Mouse (Mus musculus) frontal cortex, adult (tissue): ENCODE results near the gene Rnf208.
A peak's percentile ranks its signal among the peaks of the same experiment; 100 is the strongest.
"Not testable (repeated sequence)": the region's sequence is repeated elsewhere in the genome, so short reads cannot be mapped to it uniquely, and the experiment has no call there.

Experiments used
- ATAC-seq: cut with Nextera tagmentation; 2 replicates; pipeline ENCODE4 v1.9.2; 2017; ENCODE audit warnings: mild to moderate bottlenecking, moderate library complexity, mixed read lengths; ENCODE audit not compliant: low TSS enrichment

Rnf208 gene

GRCm38 (mm10) chr2:25246183-25247072 is 4.4 kb downstream of the Rnf208 start, which contains the start of gene AL732309.1:
Gene AL732309.1, minus strand, starts transcription at chr2:25246863.
- no peak for ATAC-seq

GRCm38 (mm10) chr2:25252331-25252730 is 10.3 kb downstream of the Rnf208 start:
- ATAC-seq, result no peak

GRCm38 (mm10) chr2:25255284-25255779 is 13.3 kb downstream of the Rnf208 start, which contains the start of gene Tmem203:
Gene Tmem203, plus strand, starts transcription at chr2:25255439.
- peak; percentile 89 for ATAC-seq

DNA sequence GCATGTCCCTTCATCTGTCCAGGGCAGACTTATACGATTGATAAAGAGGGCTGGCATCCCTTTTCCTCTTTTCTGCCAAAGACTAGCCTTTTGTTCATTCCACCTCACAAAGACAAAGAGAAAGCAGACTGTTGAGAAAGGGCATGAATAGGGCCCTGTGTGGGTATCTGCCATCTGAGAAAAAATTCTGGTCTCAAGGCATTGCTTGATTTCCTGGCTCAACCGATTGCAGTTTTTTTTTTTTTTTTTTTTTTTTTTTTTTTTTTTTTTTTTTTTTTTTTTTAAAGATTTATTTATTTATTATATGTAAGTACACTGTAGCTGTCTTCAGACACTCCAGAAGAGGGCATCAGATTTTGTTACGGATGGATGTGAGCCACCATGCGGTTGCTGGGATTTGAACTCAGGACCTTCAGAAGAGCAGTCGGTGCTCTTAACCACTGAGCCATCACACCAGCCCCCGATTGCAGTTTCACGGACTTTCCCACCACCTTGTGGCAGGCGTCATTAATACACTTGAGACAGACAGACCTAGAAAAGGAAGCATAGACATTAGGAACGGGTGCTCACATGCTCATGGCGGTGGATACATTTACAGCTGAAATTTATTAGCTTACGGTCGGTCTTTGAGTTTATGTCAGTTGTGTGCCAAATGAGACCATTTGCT is 14.5 kb downstream of the Rnf208 start:
- not testable (repeated sequence) for ATAC-seq

- ATAC-seq, result not testable (repeated sequence)
Measured at GRCm38 (mm10) chr2:25257250-25257649, 15.2 kb downstream of the Rnf208 start.

- no peak for ATAC-seq
Measured at GRCm38 (mm10) chr2:25258887-25259286, 16.8 kb downstream of the Rnf208 start.

DNA sequence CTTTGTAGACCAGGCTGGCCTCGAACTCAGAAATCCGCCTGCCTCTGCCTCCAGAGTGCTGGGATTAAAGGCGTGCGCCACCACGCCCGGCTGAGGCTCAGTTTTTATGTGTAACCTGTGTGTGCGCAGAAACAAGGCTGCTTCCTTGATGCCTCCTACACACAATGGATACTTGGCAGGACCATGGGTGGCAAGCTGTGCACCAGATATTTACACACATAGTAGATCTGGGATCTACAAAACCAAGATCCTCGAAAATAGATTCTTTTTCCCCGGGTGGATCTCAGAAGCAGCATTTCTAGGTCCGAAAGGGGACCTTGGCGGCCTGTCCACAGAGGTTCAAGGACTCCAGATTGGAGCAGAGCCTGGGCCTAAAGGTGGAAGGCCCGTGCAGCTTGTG is 19.8 kb downstream of the Rnf208 start:
- peak; percentile 32 for ATAC-seq

DNA sequence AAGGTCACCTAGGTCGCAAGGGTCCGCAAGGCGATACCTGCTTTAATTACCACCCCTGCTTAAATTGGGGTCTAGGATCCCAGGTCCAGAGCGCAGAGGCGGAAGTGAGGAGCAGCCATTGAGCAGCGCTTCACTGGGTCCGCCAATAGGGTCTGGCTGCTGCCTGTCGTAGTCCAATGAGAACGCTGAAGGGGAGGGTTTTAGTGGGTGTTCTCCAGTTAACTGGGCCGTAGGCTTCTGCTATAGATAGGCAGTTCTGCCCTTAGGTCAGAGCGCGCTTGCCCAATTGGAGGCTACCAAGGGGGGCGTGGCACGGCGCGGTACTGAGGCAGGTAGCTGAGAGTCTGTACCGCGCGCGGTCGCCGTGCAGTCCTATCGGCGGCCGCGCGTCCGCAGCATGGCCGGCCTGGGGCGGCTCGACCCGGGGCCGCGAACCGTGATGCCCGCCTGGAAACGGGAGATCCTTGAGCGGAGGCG is 20.3 kb downstream of the Rnf208 start, which contains the start of gene Tprn:
TSS of gene Tprn (plus strand) at position 328 of the 477 bp plus-strand sequence.
- peak; percentile 96 for ATAC-seq

DNA sequence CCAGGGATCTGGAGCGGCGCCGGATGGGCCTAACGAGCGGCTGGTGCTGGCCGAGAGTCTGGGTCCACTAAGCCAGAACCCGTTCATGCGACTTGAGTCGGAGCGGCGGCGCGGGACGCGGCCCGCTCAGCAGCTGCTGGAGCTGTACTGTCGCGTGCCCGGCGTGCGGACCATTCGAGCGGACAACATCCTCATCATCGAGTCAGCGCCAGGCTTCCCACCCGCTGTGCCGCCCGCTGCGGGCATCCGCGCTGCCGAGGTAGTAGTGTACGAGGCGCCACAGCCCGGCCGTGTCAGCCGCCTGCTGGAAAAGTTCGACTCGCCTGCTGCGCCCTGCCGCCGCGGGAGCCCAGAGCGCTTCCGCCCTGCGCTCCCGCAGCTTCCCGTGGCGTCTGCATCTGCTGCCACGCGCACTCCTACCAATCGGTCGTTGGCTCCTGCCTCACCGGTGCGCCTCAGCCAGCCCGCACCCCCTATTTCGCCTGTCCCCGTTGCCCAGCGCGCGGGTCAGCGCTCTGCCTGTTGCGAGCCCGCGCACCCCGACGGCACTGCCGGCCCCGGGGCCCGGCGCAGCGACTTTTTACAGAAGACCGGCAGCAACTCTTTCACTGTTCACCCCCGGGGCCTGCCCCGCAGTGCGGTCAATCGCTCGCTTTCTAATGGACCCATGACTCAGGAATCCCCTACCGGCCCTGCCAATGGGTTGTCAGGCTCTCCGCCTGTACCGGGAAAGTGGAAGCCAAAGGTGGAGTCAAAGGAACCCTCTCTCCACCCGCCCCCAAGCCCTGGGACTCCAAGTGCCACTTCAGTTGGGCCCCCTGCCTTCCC is 21.0 kb downstream of the Rnf208 start:
- ATAC-seq, result peak; percentile 14; the same call in 1 of the 2 replicates

DNA sequence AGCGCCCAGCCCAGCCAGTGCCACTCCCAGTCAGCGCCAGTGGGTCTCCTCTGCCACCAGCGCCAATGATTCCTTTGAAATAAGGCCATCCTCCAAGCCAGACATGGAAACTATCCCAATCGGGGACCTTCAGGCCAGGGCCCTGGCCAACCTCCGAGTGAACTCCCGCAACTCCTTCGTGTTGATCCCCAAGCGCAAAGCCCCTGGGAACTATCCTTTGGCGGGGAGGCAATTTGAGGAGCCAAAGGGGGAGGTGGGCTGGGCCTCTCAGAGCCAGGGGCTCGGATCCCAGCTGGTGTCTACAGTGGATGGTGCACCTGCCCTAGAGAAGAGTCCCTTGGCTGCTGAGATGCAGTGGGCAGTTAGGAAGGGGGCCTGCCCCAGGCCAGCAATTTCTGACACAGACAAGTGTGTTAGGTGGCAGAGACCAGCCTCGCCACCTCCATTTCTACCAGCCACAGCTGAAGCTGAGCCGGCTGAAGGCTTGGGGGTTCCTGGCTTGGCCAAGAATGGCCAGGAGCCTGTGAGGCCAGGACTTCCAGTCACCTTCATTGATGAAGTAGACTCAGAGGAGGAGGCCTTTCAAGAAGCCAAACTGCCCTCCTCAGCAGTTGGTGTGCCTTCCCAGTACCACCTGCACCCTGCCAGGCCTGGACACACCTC is 21.7 kb downstream of the Rnf208 start:
- no peak for ATAC-seq

GRCm38 (mm10) chr2:25264286-25264660 is 22.2 kb downstream of the Rnf208 start:
- ATAC-seq, result no peak

DNA sequence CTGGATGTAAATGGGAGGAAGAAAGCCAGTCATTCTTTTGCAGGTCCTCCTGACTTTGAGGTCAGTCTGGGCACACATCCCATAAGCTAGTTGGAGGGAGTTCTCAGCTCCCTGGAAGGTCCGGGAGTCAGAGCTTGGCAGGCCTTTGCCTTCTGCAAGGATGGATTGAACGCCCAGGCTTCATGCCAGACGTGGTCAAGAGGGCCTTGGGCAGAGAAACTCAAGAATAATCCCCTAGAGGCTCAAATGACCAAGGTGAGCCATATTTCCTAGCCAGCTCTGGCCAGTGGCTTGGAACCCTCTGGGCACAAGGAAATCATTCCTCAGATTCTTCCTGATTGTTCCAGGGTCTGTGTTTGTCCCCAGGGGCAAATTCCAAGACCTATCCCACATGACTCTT is 22.8 kb downstream of the Rnf208 start:
- no peak for ATAC-seq

GRCm38 (mm10) chr2:25265897-25266656 is 24.0 kb downstream of the Rnf208 start:
- no peak for ATAC-seq

GRCm38 (mm10) chr2:25266720-25267119 is 24.7 kb downstream of the Rnf208 start:
- no peak for ATAC-seq

- ATAC-seq, result 0 out of 2 replicates have a peak, but pooled peaks have one; percentile 10
Measured at GRCm38 (mm10) chr2:25267241-25267640, 25.2 kb downstream of the Rnf208 start.

DNA sequence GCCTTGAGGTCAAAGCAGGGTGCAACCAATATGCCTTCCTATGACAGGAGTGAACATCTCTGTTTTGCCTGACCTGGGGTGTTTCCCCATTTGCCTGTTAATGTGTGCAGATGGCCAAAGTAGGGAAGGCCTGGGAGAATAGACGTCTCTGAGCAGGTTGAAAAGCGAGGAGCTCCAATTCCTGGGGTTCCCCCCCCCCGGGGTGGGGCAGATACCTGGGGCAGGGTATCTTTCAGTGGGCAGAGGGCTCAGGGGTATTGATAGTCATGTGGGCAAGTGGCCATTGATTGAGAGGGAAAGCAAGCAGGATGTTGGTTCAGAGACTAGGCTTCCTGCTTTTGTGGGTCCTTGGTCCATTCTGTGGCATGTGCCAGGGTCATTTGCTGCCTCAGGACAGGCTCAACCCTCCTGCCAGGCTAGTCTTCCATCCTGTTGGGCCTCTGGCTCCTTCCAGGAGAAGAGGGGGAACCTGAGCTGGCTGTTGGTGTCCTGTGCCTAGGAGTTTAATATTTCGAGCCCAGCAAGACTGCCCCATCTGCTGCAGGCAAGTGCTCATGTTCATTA is 25.8 kb downstream of the Rnf208 start:
- no peak for ATAC-seq

GRCm38 (mm10) chr2:25271827-25272511 is 29.9 kb downstream of the Rnf208 start, which contains the start of the genes Ssna1 and Anapc2:
Gene Ssna1, minus strand, starts transcription at chr2:25272438.
Gene Anapc2, plus strand, starts transcription at chr2:25272478.
- peak; percentile 83 for ATAC-seq

GRCm38 (mm10) chr2:25272515-25272914 is 30.5 kb downstream of the Rnf208 start:
- no peak for ATAC-seq

DNA sequence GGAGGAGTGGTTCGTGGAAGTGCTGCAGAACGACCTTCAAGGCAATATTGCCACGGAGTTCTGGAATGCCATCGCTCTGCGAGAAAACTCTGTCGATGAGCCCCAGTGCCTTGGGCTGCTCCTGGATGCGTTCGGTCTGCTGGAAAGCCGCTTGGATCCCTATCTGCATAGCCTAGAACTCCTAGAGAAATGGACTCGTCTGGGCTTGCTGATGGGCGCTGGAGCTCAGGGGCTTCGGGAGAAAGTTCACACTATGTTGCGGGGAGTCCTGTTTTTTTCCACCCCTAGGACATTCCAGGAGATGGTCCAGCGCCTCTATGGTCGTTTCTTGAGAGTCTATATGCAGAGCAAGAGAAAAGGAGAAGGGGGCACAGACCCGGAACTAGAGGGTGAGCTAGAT is 31.0 kb downstream of the Rnf208 start:
- ATAC-seq, result no peak
